8 mouse cellular contexts compared by ENCODE assay signal in the genomic region with DNA sequence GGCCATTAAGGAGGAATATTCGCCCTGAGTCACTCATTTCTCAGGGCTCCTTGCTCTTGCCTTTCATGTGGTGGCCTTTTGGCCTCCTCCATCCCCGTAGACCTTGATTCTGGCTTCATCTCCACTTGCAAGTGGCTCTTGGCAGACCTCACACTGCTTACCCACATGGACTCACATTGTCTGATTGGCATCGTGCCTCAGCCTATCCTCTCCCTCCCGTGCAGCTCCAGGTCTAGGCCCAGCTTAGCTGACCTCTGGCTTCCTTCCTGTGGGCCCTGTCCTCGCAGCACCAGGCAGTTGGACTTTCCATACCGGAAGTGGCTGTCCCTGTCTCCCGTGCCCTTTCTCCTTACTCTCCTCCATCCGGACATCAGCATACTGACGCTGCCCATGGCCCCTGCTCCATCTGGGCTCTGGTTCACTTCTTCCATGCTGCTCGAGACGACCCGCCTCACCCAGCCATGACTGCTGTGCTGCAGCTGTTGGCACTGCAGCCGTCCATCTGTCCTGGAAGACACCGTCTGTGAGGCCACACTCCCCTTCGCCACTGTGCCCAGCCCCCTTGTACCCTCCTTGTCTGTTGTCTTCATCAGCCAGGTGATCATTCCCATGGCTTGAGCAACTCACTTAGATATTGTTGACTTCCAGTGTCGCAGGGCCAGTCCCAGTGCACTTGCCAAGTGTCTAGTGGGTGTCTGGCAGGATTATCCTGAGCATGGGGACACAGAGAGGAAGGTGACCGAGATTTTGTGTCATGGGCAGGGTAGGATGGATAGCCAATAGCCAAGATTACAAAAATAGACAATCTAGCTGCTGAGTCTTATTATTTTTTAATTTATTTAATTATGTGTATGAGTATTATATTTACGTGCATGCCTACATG. TPM values are rescaled to one million over a fixed set of nuclear protein-coding genes. Genes with fewer than 3 reads are reported as not detected.
DNase-seq lines count a peak whose midpoint lies in the region; ATAC-seq lines count a peak whose summit lies in the region.

No protein-coding gene starts in this region.

- peak; percentile 59 for ATAC-seq in megakaryocyte progenitor cell, adult 5-6 weeks (replicated peaks; ENCODE audit: poor library complexity)
- ATAC-seq in activated CD4-positive, CD25-positive, alpha-beta regulatory T cell, adult 4 months, result no peak

- peak; percentile 45 for DNase-seq in ovary, postnatal 36 days (ENCODE audit: low spot score)
- DNase-seq in ovary, postnatal 10 days (ENCODE audit: low spot score), result no peak
- DNase-seq in cerebellum, postnatal 36 days, result peak; percentile 78 to 80
- DNase-seq in kidney, adult 8-10 months, result peak; percentile 68 to 84
- DNase-seq in layer of hippocampus, adult 11-12 months (ENCODE audit: low spot score), result no peak
- no peak for DNase-seq in right cerebral cortex, adult 18-20 months

RNA-seq across cellular contexts. Expression of gene Ppp2r5c, which starts 13.7 kb away (rescaled TPM):
- 108 and 119 TPM in 2 replicates for total RNA-seq in megakaryocyte progenitor cell, adult 5-6 weeks (2015)
- total RNA-seq in megakaryocyte progenitor cell, adult 5-6 weeks (2017), result 189 and 205 TPM in 2 replicates
- 100 to 1,000 TPM; 583 to 590 TPM for polyA plus RNA-seq in activated CD4-positive, CD25-positive, alpha-beta regulatory T cell, adult 4 months (2017; shearing (Covaris generic))

Comparison
In these comparisons a context has a peak if more than half of its experiments do, and no peak if none do; other contexts are left out.
1. DNase-seq: peak in ovary, postnatal 36 days (single experiment), cerebellum, postnatal 36 days (2 of 2) and kidney, adult 8-10 months (2 of 2); none in ovary, postnatal 10 days (single experiment), layer of hippocampus, adult 11-12 months (single experiment) and right cerebral cortex, adult 18-20 months (single experiment).